Mouse (Mus musculus): ENCODE results near the gene Urb2.

- TF ChIP-seq CTCF (conservative IDR thresholded peaks at IDR 0.05; ENCODE audit: insufficient read depth, insufficient read length, low read depth, low read length): no peak
- no peak for TF ChIP-seq POLR2A (IDR thresholded peaks at IDR 0.05; ENCODE audit: low read depth, low read length)
Observed at GRCm38 (mm10) chr8:124011989-124012586, 9.2 kb upstream of the Urb2 start.
